Mouse (Mus musculus) ES-E14 (cell line): ENCODE measurements around the gene Otud7a. TPM values are rescaled to one million over a fixed set of nuclear protein-coding genes. Genes with fewer than 3 reads are reported as not detected.
"Not testable (repeated sequence)": the region's sequence is repeated elsewhere in the genome, so short reads cannot be mapped to it uniquely, and the experiment has no call there.

Experiments
- DNase-seq: peaks from one replicate; pipeline ENCODE4 v3.0.0-alpha.2; 2013; ENCODE audit warnings: low read depth, low spot score
- H3K27ac ChIP-seq: 2 replicates; pipeline ENCODE4 v1.5.1; 2012; ENCODE audit warnings: low read depth, mild to moderate bottlenecking, low read length, moderate library complexity, mixed read lengths; ENCODE audit not compliant: poor library complexity, insufficient read depth, severe bottlenecking
- H3K36me3 ChIP-seq: 2 replicates; pipeline ENCODE4 v1.6.1; 2012; ENCODE audit warnings: mild to moderate bottlenecking, low read length, moderate library complexity, mixed read lengths; ENCODE audit not compliant: control insufficient read depth, poor library complexity, insufficient read depth, severe bottlenecking
- H3K4me1 ChIP-seq, 2 experiments: fragments of 150-350 bp in 1 of 2; sonication (generic) in 1 of 2; 2 replicates each; pipeline ENCODE4 v1.6.1; 2012; ENCODE audit warnings: low read length in 2 of 2, mild to moderate bottlenecking in 1 of 2, mixed read lengths in 1 of 2; ENCODE audit not compliant: control insufficient read depth in 2 of 2, insufficient read depth in 2 of 2, poor library complexity in 1 of 2
- H3K4me3 ChIP-seq, 2 experiments: fragments of 150-350 bp in 1 of 2; sonication (generic) in 1 of 2; 2 replicates each; pipeline ENCODE4 v1.5.1; 2012; ENCODE audit warnings: low read length in 2 of 2, low read depth in 1 of 2, mild to moderate bottlenecking in 1 of 2, mixed read lengths in 1 of 2; ENCODE audit not compliant: insufficient read depth in 1 of 2, poor library complexity in 1 of 2, severe bottlenecking in 1 of 2
- H3K9ac ChIP-seq: 2 replicates; pipeline ENCODE4 v1.6.1; 2012; ENCODE audit warnings: low read depth, mild to moderate bottlenecking, low read length, mixed read lengths; ENCODE audit not compliant: poor library complexity, insufficient read depth, severe bottlenecking
- H3K9me3 ChIP-seq: fragments of 150-350 bp; sonication (generic); 2 replicates; pipeline ENCODE4 v1.6.1; 2012; ENCODE audit warnings: low read depth, mild to moderate bottlenecking, low read length; ENCODE audit not compliant: control insufficient read depth, insufficient read depth
- CHD2 ChIP-seq: IDR thresholded peaks from 2 replicates; pipeline ENCODE4 v1.6.1; 2014; ENCODE audit warnings: mild to moderate bottlenecking, low read depth, low read length, inconsistent platforms
- HCFC1 ChIP-seq: IDR thresholded peaks from 2 replicates; pipeline ENCODE4 v1.6.1; 2012; ENCODE audit warnings: low read length, inconsistent platforms, borderline replicate concordance; ENCODE audit not compliant: insufficient read depth
- MAFK ChIP-seq: IDR thresholded peaks from 2 replicates; pipeline ENCODE4 v1.6.1; 2014; ENCODE audit warnings: mild to moderate bottlenecking, low read depth, low read length, inconsistent platforms; ENCODE audit not compliant: insufficient read depth
- ZC3H11A ChIP-seq: IDR thresholded peaks from 2 replicates; pipeline ENCODE4 v1.6.1; 2012; ENCODE audit warnings: low read depth, mild to moderate bottlenecking, inconsistent platforms, low read length, borderline replicate concordance
- ZNF384 ChIP-seq: IDR thresholded peaks from 2 replicates; pipeline ENCODE4 v1.6.1; 2012; ENCODE audit warnings: low read depth, low read length, inconsistent platforms
- in situ Hi-C, 2 experiments: fragments of 600-800 bp; cut with MboI; formaldehyde crosslinking; loops; one replicate each; pipeline ENCODE4 v1.15.1; 2025; ENCODE audit warnings: low sequenced_read_pairs in 2 of 2, inconsistent platforms in 1 of 2; ENCODE audit not compliant: unreplicated experiment in 2 of 2
- total RNA-seq: library from RNA; depleted of rRNA; stranded (reverse); fragments of 300-350 nt; gene quantifications from 2 replicates; pipeline ENCODE4 v1.2.3, GENCODE M21; 2012

The Otud7a gene
- total RNA-seq, 1 experiment, result 0.98 TPM

DNA sequence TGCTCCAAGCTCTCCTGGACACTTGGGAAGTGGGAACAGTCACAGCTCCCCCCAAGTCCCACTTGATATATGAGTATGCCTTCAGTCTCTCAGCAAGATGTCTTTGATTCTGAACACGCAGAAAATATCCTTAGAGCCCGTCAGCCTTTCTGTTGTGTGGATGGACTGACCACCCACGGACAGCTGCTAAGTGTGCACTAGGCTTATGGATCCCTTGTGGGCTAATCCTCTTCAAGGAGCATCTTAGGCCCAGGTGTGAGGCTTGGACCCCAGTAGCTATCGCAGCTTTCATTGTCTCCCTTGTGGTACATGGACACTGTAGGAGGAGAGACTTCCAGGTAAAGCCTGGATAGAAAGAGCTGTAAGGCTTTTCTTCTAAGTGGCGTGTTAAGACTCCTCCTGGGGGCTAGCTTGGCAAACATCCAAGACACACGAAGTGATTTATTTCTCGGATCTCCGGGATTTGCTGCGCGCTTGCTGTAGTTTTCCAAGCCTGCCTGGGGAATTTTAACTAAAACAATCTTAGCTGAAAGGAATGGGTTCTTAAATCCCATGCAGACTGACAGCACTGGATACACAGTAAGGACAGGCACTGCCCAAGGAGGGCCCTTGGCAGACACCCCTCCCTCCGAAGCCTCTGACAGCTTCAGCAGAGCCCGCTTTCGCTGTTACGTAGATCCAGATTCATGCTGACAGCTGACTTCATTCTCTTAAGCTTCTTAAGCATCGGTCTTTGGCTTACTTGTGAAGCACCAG lies 223.6 kb downstream of the Otud7a start:
- Histone ChIP-seq H3K4me1 (no peaks in the 10 kb centered on the region), H3K36me3 (no peaks in the 10 kb centered on the region), H3K4me3 (no peak overlapping the region), H3K27ac (no peak overlapping the region), H3K9me3 (no peaks in the 10 kb centered on the region), H3K9ac (no peak overlapping the region)
- DNase-seq, result no peak
- in situ Hi-C loops, result no loop called here
- TF ChIP-seq HCFC1 (no peak), ZNF384 (no peak), ZC3H11A (no peak), MAFK (no peak), CHD2 (no peak)

GRCm38 (mm10) chr7:63668951-63669350 lies 224.4 kb downstream of the Otud7a start:
- no peak overlapping the region for H3K27ac ChIP-seq
- TF ChIP-seq ZC3H11A, result no peak
- H3K9me3 ChIP-seq, result no peaks in the 10 kb centered on the region
- no peak for DNase-seq
- 0 out of 4 replicates have a peak overlapping the region, but pooled peaks of 1 of the 2 experiments have one; percentile 2 for H3K4me3 ChIP-seq
- H3K36me3 ChIP-seq, result no peaks in the 10 kb centered on the region
- in situ Hi-C loops, result no loop called here
- no peak overlapping the region for H3K9ac ChIP-seq
- no peaks in the 10 kb centered on the region for H3K4me1 ChIP-seq

GRCm38 (mm10) chr7:63670911-63671310 lies 226.4 kb downstream of the Otud7a start:
- DNase-seq, H3K4me1 ChIP-seq, in situ Hi-C loops, H3K36me3 ChIP-seq, H3K9me3 ChIP-seq, H3K4me3 ChIP-seq, H3K9ac ChIP-seq, H3K27ac ChIP-seq: not testable (repeated sequence)

DNA sequence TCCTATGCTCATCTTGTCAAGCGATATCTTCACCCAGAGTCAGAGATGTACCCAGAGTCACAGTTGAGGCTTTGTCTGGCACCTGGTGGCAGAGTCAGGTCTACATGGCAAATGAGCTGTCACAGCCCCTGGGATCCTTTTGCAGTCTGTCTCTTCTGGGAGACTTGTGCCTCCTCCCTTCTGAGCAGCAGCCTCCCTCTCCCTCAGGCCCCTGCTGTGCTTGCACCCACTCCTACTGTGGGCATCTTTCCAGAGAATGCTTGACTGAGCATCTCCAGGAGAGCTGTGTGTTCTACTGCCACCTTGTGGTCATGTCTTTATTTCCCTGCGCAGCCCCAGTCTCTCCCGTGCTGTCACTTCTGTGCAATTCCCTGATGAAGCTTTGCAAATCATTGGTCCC lies 227.4 kb downstream of the Otud7a start:
- DNase-seq, result peak; percentile 41
- peak; percentile 29; the same call in 1 of the 2 replicates for TF ChIP-seq ZC3H11A
- no peak for TF ChIP-seq ZNF384
- H3K4me1 ChIP-seq, result no peaks in the 10 kb centered on the region

GRCm38 (mm10) chr7:63676631-63677030 lies 232.1 kb downstream of the Otud7a start:
- in situ Hi-C loops, result no loop called here
- no peak for TF ChIP-seq CHD2
- no peak for TF ChIP-seq ZNF384
- no peak for TF ChIP-seq MAFK
- no peak for TF ChIP-seq ZC3H11A
- no peak for TF ChIP-seq HCFC1
- no peak overlapping the region for H3K9ac ChIP-seq
- H3K27ac ChIP-seq, result no peak overlapping the region
- no peak overlapping the region for H3K4me3 ChIP-seq
- no peak for DNase-seq
- H3K9me3 ChIP-seq, result no peaks in the 10 kb centered on the region
- H3K36me3 ChIP-seq, result no peaks in the 10 kb centered on the region
- no peaks in the 10 kb centered on the region for H3K4me1 ChIP-seq

More for the DNA sequence above, 227.4 kb downstream of the Otud7a start:
- in situ Hi-C loops, result no loop called here
- no peak overlapping the region for H3K27ac ChIP-seq
- H3K9ac ChIP-seq, result no peak overlapping the region
- H3K4me3 ChIP-seq, result no peak overlapping the region
- no peaks in the 10 kb centered on the region for H3K9me3 ChIP-seq
- H3K36me3 ChIP-seq, result no peaks in the 10 kb centered on the region
